Mouse (Mus musculus) CD8-positive naive resting alpha-beta T cell, adult 2 months (primary cell): ENCODE results near the gene Gm3159.
"Not testable (repeated sequence)": the region's sequence is repeated elsewhere in the genome, so short reads cannot be mapped to it uniquely, and the experiment has no call there.

Experiments
- DNase-seq, 2 experiments: peaks; one replicate each; pipeline ENCODE4 v3.0.0; 2022; ENCODE audit warnings: low read depth in 2 of 2, low spot score in 2 of 2

Gm3159 gene

GRCm38 (mm10) chr14:4397226-4397625 lies at the start of gene Gm3159:
Gene Gm3159 (plus strand): TSS chr14:4397526.
- not testable (repeated sequence) for DNase-seq

GRCm38 (mm10) chr14:4368991-4369390 lies 28.3 kb upstream of the Gm3159 start:
- not testable (repeated sequence) for DNase-seq

- not testable (repeated sequence) for DNase-seq
These were observed 27.6 kb upstream of the Gm3159 start for GRCm38 (mm10) chr14:4369691-4370090.

- DNase-seq, result not testable (repeated sequence)
These were observed 19.5 kb upstream of the Gm3159 start for GRCm38 (mm10) chr14:4377871-4378270.

GRCm38 (mm10) chr14:4385606-4386005 lies 11.7 kb upstream of the Gm3159 start:
- not testable (repeated sequence) for DNase-seq

- DNase-seq, result not testable (repeated sequence)
These were observed 4.3 kb upstream of the Gm3159 start for GRCm38 (mm10) chr14:4392841-4393530.

GRCm38 (mm10) chr14:4398624-4399023 lies 1.3 kb downstream of the Gm3159 start:
- DNase-seq, result not testable (repeated sequence)

GRCm38 (mm10) chr14:4400115-4400789 lies 2.9 kb downstream of the Gm3159 start:
- not testable (repeated sequence) for DNase-seq

GRCm38 (mm10) chr14:4401245-4401644 lies 3.9 kb downstream of the Gm3159 start:
- not testable (repeated sequence) for DNase-seq

GRCm38 (mm10) chr14:4403840-4404239 lies 6.5 kb downstream of the Gm3159 start:
- not testable (repeated sequence) for DNase-seq

- not testable (repeated sequence) for DNase-seq
These were observed 12.6 kb downstream of the Gm3159 start for GRCm38 (mm10) chr14:4409939-4410338.

- not testable (repeated sequence) for DNase-seq
These were observed 17.9 kb downstream of the Gm3159 start, which contains the start of gene Gm3164 for GRCm38 (mm10) chr14:4414965-4415835. Gene Gm3164 (plus strand): TSS chr14:4415448.

- DNase-seq, result not testable (repeated sequence)
These were observed 33.4 kb downstream of the Gm3159 start, which contains the start of gene Gm3173 for GRCm38 (mm10) chr14:4430692-4431091. Gene Gm3173 (plus strand): TSS chr14:4430992.
